Mouse (Mus musculus) heart, embryonic 13.5 days (tissue): ENCODE data around the gene Acer1. TPM values are rescaled to one million over a fixed set of nuclear protein-coding genes. Genes with fewer than 3 reads are reported as not detected.

ENCODE experiments used
- ATAC-seq: fragments of 200-750 bp; cut with Nextera tagmentation; 2 replicates; pipeline ENCODE4 v1.8.0; 2017; ENCODE audit warnings: moderate TSS enrichment; ENCODE audit not compliant: insufficient number of reproducible peaks, low FRiP score, low TSS enrichment; ENCODE audit errors: extremely low read depth
- H3K27ac ChIP-seq: fragments of 300-500 bp; sonication (generic); replicated peaks from 2 replicates; pipeline ENCODE4 v1.5.1; 2015; ENCODE audit warnings: moderate library complexity, mild to moderate bottlenecking, inconsistent platforms
- H3K27me3 ChIP-seq: fragments of 300-500 bp; sonication (generic); replicated peaks from 2 replicates; pipeline ENCODE4 v1.6.1; 2015; ENCODE audit warnings: mild to moderate bottlenecking, inconsistent platforms
- H3K36me3 ChIP-seq: fragments of 300-500 bp; sonication (generic); 2 replicates; pipeline ENCODE4 v1.6.1; 2015; ENCODE audit warnings: mild to moderate bottlenecking, inconsistent platforms
- H3K4me1 ChIP-seq: fragments of 300-500 bp; sonication (generic); 2 replicates; pipeline ENCODE4 v1.6.1; 2015; ENCODE audit warnings: inconsistent platforms
- H3K4me2 ChIP-seq: fragments of 300-500 bp; sonication (generic); 2 replicates; pipeline ENCODE4 v1.6.1; 2015; ENCODE audit warnings: inconsistent platforms, mild to moderate bottlenecking, moderate library complexity
- H3K4me3 ChIP-seq: fragments of 300-500 bp; sonication (generic); 2 replicates; pipeline ENCODE4 v1.5.1; 2015; ENCODE audit warnings: moderate library complexity, mild to moderate bottlenecking, inconsistent platforms
- H3K9ac ChIP-seq: fragments of 300-500 bp; sonication (generic); 2 replicates; pipeline ENCODE4 v1.6.1; 2015; ENCODE audit warnings: inconsistent platforms, mild to moderate bottlenecking, moderate library complexity
- H3K9me3 ChIP-seq: fragments of 300-500 bp; sonication (generic); 2 replicates; pipeline ENCODE4 v1.6.1; 2016; ENCODE audit warnings: inconsistent platforms
- WGBS: fragments of 180-500 bp; shearing (Covaris S2); methylation state at CpG from one replicate; pipeline ENCODE4 v1.1.7; 2015; ENCODE audit warnings: mixed read lengths; 5-methylcytosine and 5-hydroxymethylcytosine counted together
- polyA plus RNA-seq: library from polyadenylated mRNA; unstranded; fragments of >200 nt; fragmentation: Nextera tagmentation; extraction: Ambion mirVana; gene quantifications from 2 replicates; pipeline ENCODE4 v1.2.1, GENCODE M21; 2015

Gene Acer1
- polyA plus RNA-seq, 1 experiment from 2014 or later: not detected

- peaks cover 30% of the 10 kb centered on the region for H3K27me3 ChIP-seq
- no peak overlapping the region for H3K27ac ChIP-seq
- no peaks in the 10 kb centered on the region for H3K4me1 ChIP-seq
- no peak overlapping the region for H3K4me3 ChIP-seq
- no peak for ATAC-seq
- H3K9ac ChIP-seq: no peak overlapping the region
- H3K9me3 ChIP-seq: no peaks in the 10 kb centered on the region
- H3K36me3 ChIP-seq: no peaks in the 10 kb centered on the region
- 55% methylated on average over 5 of the region's 5 CpGs for WGBS
- H3K4me2 ChIP-seq: no peak overlapping the region
Measured at GRCm38 (mm10) chr17:56970081-56970480, 11.8 kb downstream of the Acer1 start.

GRCm38 (mm10) chr17:56969321-56969720, 12.6 kb downstream of the Acer1 start:
- peaks cover 32% of the 10 kb centered on the region for H3K27me3 ChIP-seq
- ATAC-seq: no peak
- H3K4me3 ChIP-seq: no peak overlapping the region
- H3K4me2 ChIP-seq: no peak overlapping the region
- no peaks in the 10 kb centered on the region for H3K4me1 ChIP-seq
- no peaks in the 10 kb centered on the region for H3K36me3 ChIP-seq
- 58% methylated on average over 3 of the region's 3 CpGs for WGBS
- no peaks in the 10 kb centered on the region for H3K9me3 ChIP-seq
- H3K9ac ChIP-seq: no peak overlapping the region
- H3K27ac ChIP-seq: no peak overlapping the region

GRCm38 (mm10) chr17:56963646-56964045, 18.3 kb downstream of the Acer1 start:
- Histone ChIP-seq H3K27me3 (peaks cover 8% of the 10 kb centered on the region; the same call in 1 of the 2 replicates), H3K4me2 (no peak overlapping the region), H3K4me3 (no peak overlapping the region), H3K4me1 (no peaks in the 10 kb centered on the region), H3K9ac (no peak overlapping the region), H3K9me3 (no peaks in the 10 kb centered on the region), H3K27ac (no peak overlapping the region), H3K36me3 (no peaks in the 10 kb centered on the region)
- WGBS: 71% methylated on average over 6 of the region's 6 CpGs
- ATAC-seq: no peak

GRCm38 (mm10) chr17:56962642-56963405, 19.1 kb downstream of the Acer1 start:
- H3K4me1 ChIP-seq: peaks cover 4% of the 10 kb centered on the region; the same call in 1 of the 2 replicates
- H3K27me3 ChIP-seq: peaks cover 8% of the 10 kb centered on the region; the same call in 1 of the 2 replicates
- no peak overlapping the region for H3K4me2 ChIP-seq
- no peaks in the 10 kb centered on the region for H3K36me3 ChIP-seq
- no peak overlapping the region for H3K4me3 ChIP-seq
- no peak overlapping the region for H3K27ac ChIP-seq
- WGBS: 67% methylated on average over 5 of the region's 5 CpGs
- no peak overlapping the region for H3K9ac ChIP-seq
- ATAC-seq: no peak
- no peaks in the 10 kb centered on the region for H3K9me3 ChIP-seq

- Histone ChIP-seq H3K27me3 (peaks cover 8% of the 10 kb centered on the region; the same call in 1 of the 2 replicates), H3K36me3 (no peaks in the 10 kb centered on the region), H3K27ac (no peak overlapping the region), H3K9me3 (no peaks in the 10 kb centered on the region), H3K4me2 (no peak overlapping the region), H3K4me1 (peaks cover 4% of the 10 kb centered on the region; the same call in 1 of the 2 replicates), H3K4me3 (no peak overlapping the region), H3K9ac (no peak overlapping the region)
- WGBS: 79% methylated on average over 4 of the region's 4 CpGs
- no peak for ATAC-seq
Measured at GRCm38 (mm10) chr17:56961880-56962279, 20.0 kb downstream of the Acer1 start.

- Histone ChIP-seq H3K4me3 (no peak overlapping the region), H3K27ac (no peak overlapping the region), H3K9me3 (no peaks in the 10 kb centered on the region), H3K4me2 (no peak overlapping the region), H3K4me1 (peaks cover 4% of the 10 kb centered on the region; the same call in 1 of the 2 replicates), H3K27me3 (peaks cover 8% of the 10 kb centered on the region; the same call in 1 of the 2 replicates), H3K9ac (no peak overlapping the region), H3K36me3 (no peaks in the 10 kb centered on the region)
- WGBS: 50% methylated on average over 4 of the region's 4 CpGs
- ATAC-seq: no peak
Measured at GRCm38 (mm10) chr17:56958667-56959066, 23.3 kb downstream of the Acer1 start.

- WGBS: 20% methylated on average over 11 of the region's 11 CpGs
- Histone ChIP-seq H3K27me3 (peaks cover 15% of the 10 kb centered on the region; the same call in 1 of the 2 replicates), H3K9me3 (no peaks in the 10 kb centered on the region), H3K9ac (no peak overlapping the region), H3K36me3 (no peaks in the 10 kb centered on the region), H3K27ac (no peak overlapping the region), H3K4me1 (peaks cover 4% of the 10 kb centered on the region; the same call in 1 of the 2 replicates), H3K4me2 (no peak overlapping the region), H3K4me3 (no peak overlapping the region)
- ATAC-seq: peak; percentile 51; the same call in 1 of the 2 replicates
Measured at GRCm38 (mm10) chr17:56957763-56958429, 24.0 kb downstream of the Acer1 start.

GRCm38 (mm10) chr17:56954871-56955270, 27.1 kb downstream of the Acer1 start:
- WGBS: 68% methylated on average over 7 of the region's 7 CpGs

GRCm38 (mm10) chr17:56952639-56953038, 29.3 kb downstream of the Acer1 start:
- H3K27ac ChIP-seq: no peak overlapping the region
- no peak overlapping the region for H3K4me3 ChIP-seq
- no peak overlapping the region for H3K4me2 ChIP-seq
- no peaks in the 10 kb centered on the region for H3K36me3 ChIP-seq
- H3K4me1 ChIP-seq: no peaks in the 10 kb centered on the region
- H3K9me3 ChIP-seq: no peaks in the 10 kb centered on the region
- no peak overlapping the region for H3K9ac ChIP-seq
- 85% methylated on average over 1 of the region's 1 CpGs for WGBS
- peaks cover 18% of the 10 kb centered on the region; the same call in 1 of the 2 replicates for H3K27me3 ChIP-seq
- ATAC-seq: no peak

More at GRCm38 (mm10) chr17:56954871-56955270, 27.1 kb downstream of the Acer1 start:
- Histone ChIP-seq H3K9me3 (no peaks in the 10 kb centered on the region), H3K36me3 (no peaks in the 10 kb centered on the region), H3K4me2 (no peak overlapping the region), H3K9ac (no peak overlapping the region), H3K27me3 (peaks cover 18% of the 10 kb centered on the region; the same call in 1 of the 2 replicates), H3K4me1 (peaks cover 4% of the 10 kb centered on the region; the same call in 1 of the 2 replicates), H3K4me3 (no peak overlapping the region), H3K27ac (no peak overlapping the region)
- ATAC-seq: no peak

GRCm38 (mm10) chr17:56950915-56951314, 31.0 kb downstream of the Acer1 start:
- Histone ChIP-seq H3K36me3 (no peaks in the 10 kb centered on the region), H3K4me1 (no peaks in the 10 kb centered on the region), H3K4me3 (no peak overlapping the region), H3K9me3 (peaks cover 5% of the 10 kb centered on the region; the same call in 1 of the 2 replicates), H3K4me2 (no peak overlapping the region), H3K9ac (no peak overlapping the region), H3K27ac (no peak overlapping the region), H3K27me3 (peaks cover 21% of the 10 kb centered on the region; the same call in 1 of the 2 replicates)
- no peak for ATAC-seq
- WGBS: 11% methylated on average over 3 of the region's 3 CpGs

- peaks cover 14% of the 10 kb centered on the region for H3K9me3 ChIP-seq
- no peak overlapping the region for H3K4me3 ChIP-seq
- H3K9ac ChIP-seq: no peak overlapping the region
- no peak overlapping the region for H3K4me2 ChIP-seq
- WGBS: 78% methylated on average over 4 of the region's 4 CpGs
- ATAC-seq: no peak
- 0 out of 2 replicates have a peak, but pooled peaks cover 5% of the 10 kb centered on the region for H3K27me3 ChIP-seq
- H3K36me3 ChIP-seq: no peaks in the 10 kb centered on the region
- no peak overlapping the region for H3K27ac ChIP-seq
- peaks cover 11% of the 10 kb centered on the region for H3K4me1 ChIP-seq
Measured at GRCm38 (mm10) chr17:56938751-56939150, 43.2 kb downstream of the Acer1 start.
